Mouse (Mus musculus) adrenal gland, adult 2 months (tissue): ENCODE results near the gene Pax3. TPM values are rescaled to one million over a fixed set of nuclear protein-coding genes. Genes with fewer than 3 reads are reported as not detected.
A peak's percentile ranks its signal among the peaks of the same experiment; 100 is the strongest.

Experiments
- DNase-seq: peaks from one replicate; pipeline ENCODE4 v3.0.0; 2021
- polyA plus RNA-seq: library from polyadenylated mRNA; depleted of rRNA; stranded (reverse); fragments of >200 nt; gene quantifications from 2 replicates; pipeline ENCODE4 v1.2.3, GENCODE M21; 2012
- total RNA-seq, 2 experiments: library from RNA; stranded (reverse); gene quantifications; 2 replicates each; pipeline ENCODE4 v1.2.3; 2021

Pax3 gene
- total and polyA plus RNA-seq, 3 experiments = not detected

DNA sequence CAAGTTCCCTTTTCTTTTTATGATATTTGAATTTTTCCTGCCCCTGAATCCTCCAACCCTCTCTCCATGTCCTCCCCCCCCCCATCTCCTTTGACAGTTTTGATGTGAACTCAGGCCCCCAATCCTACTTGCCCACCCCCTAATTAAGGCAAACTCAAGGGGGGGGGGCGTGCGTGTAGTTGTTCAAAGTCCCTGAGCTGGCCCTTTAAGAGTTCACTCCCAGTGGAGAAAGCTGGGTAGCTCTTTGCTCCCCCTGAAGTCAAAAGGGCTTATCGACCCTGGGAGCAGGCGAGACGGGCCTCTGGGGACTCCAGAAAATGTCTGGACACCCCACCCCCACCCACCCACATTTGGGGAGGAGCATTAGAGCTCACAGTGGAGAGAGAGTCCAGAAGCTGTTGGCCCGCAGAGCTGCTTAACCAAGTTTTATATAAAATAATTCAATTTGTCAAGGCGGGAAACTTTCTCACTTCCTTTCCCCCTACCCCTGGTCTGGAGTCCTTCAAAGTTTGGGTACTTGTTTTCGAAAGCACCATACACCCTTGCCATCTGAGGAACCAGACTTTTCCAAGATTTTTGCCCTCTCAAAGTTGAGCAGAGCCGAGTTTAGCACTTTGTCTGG lies 1.5 kb upstream of the Pax3 start:
- DNase-seq = no peak

- no peak for DNase-seq
Observed at GRCm38 (mm10) chr1:78197351-78198234, 659 bp upstream of the Pax3 start.

DNA sequence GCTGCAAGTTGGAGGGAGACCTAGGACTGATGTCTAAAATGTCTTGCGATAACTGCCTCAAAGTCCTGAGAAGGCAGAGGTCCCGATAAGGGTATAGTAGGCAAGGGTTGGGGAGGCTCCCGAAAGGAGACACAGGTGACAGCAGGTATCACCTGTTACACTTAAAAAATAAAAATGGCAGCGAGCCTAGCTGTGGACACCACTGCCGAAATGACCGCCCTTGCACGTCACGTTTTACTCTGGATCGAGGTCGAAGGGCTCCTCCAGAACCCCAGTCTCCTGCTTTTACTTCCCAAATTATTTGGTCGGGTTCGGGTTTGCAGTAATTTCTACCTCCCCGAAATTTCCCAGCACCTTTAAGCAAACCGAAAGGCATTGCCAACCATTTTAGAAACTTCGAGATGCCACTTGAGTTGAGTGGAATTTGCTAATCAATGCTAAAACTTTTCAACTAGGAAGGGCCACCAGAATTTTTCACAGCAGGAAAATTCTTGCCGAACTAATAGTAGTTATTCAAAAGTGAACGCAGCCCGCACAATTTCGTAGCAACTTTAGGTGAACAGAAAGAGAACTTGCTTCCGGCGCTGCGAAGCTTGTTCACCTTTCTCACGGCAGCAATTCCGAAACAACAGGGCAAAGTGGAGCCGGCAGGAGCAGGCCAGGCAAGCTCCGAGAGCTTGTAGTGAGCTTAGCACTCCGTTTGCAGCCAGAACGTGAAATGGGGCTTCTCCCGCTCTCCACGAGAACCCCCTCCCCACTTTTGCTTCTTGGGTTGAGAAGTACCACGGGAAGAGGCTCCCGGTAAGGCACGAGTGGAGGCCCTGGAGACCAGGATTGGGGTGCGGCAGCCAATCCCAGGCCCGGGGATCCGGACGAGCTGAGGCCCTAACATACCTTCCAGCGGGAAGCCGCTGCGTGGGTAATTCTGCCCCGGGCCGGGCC lies 892 bp downstream of the Pax3 start:
- DNase-seq = peak; percentile 39

- DNase-seq = no peak
Observed at GRCm38 (mm10) chr1:78195145-78195544, 1.8 kb downstream of the Pax3 start.

DNA sequence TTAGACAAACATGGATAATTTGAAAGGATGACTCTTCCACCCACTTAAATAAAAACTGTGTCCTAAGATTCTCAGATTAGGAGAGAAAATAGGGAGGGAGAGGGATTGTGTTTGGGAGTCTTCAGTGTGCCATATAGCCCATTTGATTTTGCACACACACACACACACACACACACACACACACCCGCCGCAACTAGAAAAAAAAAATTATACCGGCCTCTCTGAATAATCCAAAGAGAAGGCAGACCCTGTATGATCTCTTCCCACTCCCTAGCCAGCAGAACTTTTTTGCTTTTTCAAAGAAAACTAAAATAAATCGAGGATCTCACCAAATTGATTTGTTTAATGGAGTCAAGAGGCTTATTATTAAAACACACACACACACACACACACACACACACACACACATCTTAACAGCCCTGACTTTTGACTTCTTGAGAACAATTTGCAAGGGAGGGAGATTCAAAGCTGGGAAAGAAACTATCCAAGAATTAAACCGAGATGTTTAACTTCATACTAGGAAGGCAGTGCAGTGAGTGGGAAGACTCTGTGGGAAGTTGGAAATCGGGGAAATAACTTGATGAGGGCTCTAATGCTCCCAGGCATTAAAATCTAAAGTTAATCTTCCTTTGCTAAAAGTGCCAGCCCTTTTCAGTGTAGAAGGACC lies 2.4 kb downstream of the Pax3 start:
- no peak for DNase-seq

DNA sequence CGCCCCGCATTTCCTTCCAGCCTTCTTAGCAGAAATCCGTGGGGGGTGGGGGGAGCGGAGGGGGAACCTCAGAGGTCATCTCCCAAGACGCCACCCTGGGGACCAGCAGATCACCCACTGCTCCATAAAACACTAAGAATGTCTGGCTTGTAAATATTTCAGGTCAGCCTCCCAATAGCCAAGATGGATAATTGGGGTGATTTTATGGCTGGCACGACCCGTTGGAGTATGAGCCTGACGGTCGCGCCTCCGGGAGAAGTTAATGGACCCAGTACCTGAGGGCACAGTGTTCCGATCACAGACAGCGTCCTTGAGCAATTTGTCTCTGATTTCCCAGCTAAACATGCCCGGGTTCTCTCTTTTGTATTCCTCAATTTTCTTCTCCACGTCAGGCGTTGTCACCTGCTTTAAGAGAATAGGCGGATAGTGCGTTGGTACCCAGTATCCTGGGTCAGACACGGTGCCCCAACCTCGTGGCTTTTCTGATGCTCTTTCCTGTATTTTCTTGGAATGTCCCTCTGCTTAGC lies 3.4 kb downstream of the Pax3 start:
- no peak for DNase-seq

DNA sequence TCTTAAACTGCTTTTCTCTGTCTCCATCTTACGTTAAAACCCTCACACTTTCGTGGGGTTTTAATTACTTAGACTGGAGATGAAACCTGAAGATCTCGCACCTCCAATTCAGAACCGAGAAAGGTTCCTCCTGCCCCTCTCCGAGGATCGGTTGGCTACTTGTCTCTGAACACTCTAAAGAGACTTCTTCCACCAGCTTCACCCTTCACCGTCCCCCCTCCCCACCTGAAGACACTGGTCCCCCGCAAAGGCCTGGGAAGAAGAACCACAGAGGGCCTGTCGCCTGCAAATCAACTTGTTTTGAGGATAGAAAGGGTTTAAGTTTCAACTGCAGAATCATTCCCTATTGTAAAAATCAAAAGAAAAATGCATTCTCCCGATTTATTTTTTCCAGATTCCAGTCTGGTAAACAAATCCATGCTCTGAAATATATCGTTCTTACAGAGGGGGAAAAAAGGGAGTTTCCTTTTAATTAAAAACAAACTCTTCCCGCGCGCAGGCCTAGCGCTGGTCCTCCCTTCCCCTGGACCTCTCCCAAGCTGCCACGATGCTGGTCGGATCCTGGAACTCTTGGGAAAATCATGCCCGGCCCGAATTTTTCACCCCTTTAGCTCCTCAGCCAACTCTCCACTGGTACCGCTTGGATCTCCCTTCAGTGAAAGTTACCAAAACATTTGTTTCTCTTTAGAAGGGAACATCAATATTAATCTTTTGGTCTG lies 4.0 kb downstream of the Pax3 start:
- DNase-seq = no peak

- DNase-seq = no peak
Observed at GRCm38 (mm10) chr1:78192217-78192735, 4.7 kb downstream of the Pax3 start.

DNA sequence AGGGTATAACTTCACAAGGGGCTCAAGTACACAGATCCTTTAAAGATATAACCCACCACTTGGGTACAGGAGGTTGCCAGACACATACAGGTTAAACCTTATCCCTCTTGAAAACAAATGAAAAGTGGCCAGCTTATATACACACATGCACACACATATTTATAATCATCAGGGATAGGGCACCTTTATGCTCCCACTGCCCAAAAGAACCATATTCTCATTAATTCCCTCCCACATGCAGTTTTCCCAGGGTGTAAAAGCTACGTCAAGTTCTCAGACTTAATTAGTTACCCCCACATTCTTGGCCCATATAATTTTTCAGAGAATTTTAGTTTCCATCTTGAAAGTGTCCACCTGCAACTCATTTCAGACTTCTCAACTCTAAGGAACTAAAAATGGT lies 5.2 kb downstream of the Pax3 start:
- no peak for DNase-seq

DNA sequence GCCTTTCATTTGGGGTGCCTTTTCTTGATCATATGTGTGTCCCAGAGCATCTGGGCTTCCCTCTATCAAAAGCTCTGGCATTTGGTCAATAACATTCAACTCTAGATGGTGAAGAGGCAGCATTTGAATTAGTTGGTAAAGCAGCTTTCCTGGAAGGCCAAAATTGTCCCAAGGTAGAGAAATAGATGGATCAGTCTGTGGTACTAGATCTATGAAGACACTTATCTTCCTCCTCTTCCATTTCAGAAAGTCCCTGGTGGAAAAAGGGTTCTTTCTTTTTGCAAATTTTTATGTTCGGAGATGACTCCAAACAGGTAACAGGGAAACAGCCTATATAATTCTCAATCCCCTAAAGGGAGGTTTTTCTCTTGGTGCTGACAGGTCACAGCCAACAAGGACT lies 5.6 kb downstream of the Pax3 start:
- no peak for DNase-seq

DNA sequence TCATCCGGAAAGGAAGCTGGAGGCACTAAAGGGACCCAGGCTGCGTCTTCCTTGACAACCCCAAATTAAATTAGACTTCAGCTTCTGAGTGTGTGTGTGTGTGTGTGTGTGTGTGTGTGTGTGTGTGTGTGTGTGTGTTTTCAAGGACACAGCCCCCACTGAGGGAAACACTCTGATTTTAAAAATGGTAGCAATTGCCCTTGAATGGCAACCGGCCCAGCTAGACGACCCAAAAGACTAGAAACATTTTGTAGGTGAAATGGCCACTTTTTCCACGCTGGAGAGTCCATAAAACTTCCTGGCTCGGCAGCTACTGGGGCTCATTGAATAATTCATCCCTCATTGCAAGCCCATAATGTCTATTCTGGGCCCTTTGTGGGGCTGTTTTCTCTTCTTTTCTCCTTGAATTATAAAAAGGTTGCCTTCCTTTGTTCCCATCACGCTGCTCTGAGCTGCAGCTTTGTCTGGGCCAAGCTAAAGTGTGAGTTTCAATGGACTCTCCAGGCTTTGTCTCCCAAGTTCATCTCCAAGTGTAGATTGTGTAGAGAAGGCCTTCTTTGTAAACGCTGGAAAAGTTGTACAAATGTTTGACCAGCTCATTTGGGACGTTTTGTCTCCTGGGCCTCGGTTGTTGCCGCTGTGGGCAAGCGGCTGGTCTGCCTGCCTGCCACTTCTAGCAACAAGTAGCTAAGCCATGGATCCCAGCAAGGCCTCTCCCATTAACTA lies 6.4 kb downstream of the Pax3 start:
- no peak for DNase-seq

GRCm38 (mm10) chr1:78189501-78190345 lies 7.2 kb downstream of the Pax3 start:
- DNase-seq = no peak

DNA sequence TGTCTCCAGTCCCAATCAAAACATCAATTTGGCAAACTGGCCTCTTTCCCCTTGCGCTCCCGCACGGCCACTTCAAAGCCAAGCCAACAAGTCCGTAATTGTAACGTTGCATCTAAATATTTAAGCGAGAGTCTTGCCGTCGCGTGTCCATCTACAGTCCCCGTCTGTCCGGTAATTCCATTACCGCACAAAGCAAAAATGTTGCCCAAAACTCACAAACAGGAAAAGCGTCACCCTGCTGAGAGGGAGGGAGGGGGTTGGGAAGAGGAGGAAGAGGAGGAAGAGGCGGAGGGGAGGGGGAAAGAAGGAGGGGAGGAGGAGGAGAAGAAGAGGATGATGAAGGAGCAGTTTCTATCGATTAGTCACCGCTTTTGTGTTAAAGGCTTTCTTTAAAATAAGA lies 7.9 kb downstream of the Pax3 start:
- DNase-seq = no peak

DNA sequence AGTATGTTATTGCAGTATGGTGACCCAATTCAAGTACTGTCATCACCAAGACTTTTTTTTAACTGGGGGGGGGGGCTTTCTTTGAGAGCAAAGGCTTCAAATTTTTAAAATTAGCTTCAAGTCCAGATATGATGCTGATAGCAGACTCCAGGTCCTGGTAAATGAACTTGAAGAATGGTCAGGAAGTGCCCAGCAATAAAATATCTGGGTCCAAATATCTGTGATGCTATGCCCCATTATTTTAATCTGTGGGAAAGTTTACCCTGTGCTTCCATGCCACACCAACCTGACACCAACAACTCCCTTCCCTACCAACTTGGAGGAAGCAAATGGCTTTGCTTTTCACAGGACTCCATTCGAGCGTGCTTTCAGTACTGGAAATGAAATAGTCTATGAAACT lies 8.6 kb downstream of the Pax3 start:
- no peak for DNase-seq

GRCm38 (mm10) chr1:78187788-78188173 lies 9.2 kb downstream of the Pax3 start:
- no peak for DNase-seq

DNA sequence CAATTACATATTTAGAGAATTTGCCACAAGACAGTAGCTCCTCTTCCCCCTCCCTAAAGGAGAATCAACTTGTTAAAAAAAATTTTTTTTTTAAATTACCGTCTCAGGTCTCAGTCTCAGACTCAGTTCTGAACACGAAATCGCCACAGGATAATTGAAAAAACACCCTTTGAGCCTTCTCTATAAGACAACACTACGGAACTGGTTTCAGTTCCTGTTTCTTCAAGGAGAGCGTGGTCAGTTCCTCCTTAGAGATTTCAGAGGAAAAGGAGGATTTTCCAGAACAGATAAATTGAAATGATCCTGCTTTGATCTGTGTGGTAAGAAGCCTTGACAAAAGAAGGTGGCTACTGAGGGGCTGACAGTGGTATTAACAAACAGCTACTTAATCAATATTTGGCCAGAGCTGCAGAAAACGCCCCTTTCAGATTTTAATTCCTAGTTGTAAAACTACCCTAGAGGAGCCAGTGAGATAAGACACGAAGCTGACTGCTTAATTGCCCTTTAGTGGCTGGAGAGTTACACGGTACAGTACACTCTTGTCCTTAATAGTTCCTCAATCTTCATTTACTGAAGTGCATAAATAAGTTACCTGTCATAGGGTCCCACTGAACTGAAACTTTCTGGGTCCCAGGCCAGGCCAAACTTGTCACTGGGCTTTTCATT lies 9.7 kb downstream of the Pax3 start:
- no peak for DNase-seq

GRCm38 (mm10) chr1:78182954-78183353 lies 14.0 kb downstream of the Pax3 start:
- no peak for DNase-seq

GRCm38 (mm10) chr1:78181882-78182281 lies 15.1 kb downstream of the Pax3 start:
- no peak for DNase-seq

DNA sequence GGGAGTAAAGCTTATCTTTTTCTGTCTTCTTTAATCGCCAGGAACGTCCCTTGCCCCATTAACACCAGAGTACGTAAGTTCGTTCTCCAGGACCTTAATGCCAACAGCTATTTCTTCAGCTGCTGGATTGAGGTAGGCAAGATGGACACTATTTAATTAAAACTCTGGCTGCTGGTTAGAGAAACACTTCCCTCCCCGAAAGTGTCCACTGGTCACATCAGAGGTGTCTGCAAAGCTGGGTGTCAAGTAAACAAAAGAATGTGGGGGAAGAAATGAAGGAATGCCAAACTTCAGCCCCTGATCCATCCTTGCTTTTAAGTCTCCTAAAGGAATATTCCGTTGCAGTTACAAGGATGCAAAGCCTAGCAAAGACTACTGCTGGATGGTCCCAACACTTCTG lies 24.6 kb downstream of the Pax3 start:
- DNase-seq = no peak
